Mouse (Mus musculus): ENCODE measurements around the gene Trim69. TPM values are rescaled to one million over a fixed set of nuclear protein-coding genes. Genes with fewer than 3 reads are reported as not detected.

Gene Trim69
- polyA plus RNA-seq, 1 experiment from 2014 or later: not detected

DNA sequence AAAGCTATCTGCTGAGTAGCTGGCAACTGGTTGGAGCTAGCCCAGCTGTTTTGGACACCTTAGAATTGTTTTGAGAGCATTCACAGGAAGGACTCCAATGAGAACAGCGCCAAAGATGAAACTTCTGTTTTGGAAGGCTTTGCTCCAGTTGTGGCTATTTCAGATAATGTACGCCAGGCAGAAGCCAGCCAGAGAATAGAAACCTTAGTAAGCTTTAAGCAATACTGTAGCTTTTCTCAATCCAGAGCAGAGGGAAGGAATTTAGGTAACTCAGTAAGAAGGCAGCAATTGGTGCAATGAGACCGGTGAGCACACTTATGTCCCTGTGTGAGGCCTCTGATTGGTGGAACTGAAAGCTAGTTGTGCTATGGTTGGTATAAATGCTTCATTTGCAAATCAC is 17.4 kb upstream of the Trim69 start:
- no peaks in the 10 kb centered on the region for H3K9me3 ChIP-seq
- WGBS: 93% methylated on average over 3 of the region's 3 CpGs
- no peaks in the 10 kb centered on the region; the same call in 1 of the 2 replicates for H3K4me1 ChIP-seq
- no peak overlapping the region for H3K4me3 ChIP-seq
- no peaks in the 10 kb centered on the region for H3K36me3 ChIP-seq
- H3K27ac ChIP-seq (replicated peaks): no peak overlapping the region
- H3K9ac ChIP-seq (replicated peaks): no peak overlapping the region
- no peak for ATAC-seq (replicated peaks)
- H3K27me3 ChIP-seq: no peaks in the 10 kb centered on the region
- H3K4me2 ChIP-seq (replicated peaks): no peak overlapping the region

DNA sequence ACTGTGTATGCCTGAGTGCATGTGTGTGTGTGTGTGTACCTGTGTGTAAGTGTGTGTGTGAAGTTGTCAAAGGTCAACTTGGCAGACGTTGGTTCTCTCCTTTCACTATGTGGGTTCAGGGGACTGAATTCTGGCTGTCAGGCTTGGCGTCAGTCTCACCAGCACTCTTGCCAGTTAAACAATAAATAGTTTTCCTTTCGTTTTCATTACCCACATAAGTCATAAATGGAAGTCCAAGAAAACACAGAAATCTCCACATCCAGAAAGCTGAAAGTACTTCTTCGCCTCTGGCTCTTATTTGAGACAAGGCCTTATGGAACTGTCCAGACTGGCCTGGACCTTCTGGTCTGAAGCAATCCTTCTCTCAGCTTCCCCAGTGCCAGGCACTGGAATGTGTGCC is 14.7 kb upstream of the Trim69 start:
- Histone ChIP-seq H3K9ac (replicated peaks) (no peak overlapping the region), H3K4me1 (no peaks in the 10 kb centered on the region; the same call in 1 of the 2 replicates), H3K4me2 (replicated peaks) (no peak overlapping the region), H3K27me3 (no peaks in the 10 kb centered on the region), H3K4me3 (no peak overlapping the region), H3K9me3 (no peaks in the 10 kb centered on the region), H3K36me3 (no peaks in the 10 kb centered on the region), H3K27ac (replicated peaks) (no peak overlapping the region)
- WGBS: 64% methylated on average over 4 of the region's 4 CpGs
- ATAC-seq (replicated peaks): no peak

DNA sequence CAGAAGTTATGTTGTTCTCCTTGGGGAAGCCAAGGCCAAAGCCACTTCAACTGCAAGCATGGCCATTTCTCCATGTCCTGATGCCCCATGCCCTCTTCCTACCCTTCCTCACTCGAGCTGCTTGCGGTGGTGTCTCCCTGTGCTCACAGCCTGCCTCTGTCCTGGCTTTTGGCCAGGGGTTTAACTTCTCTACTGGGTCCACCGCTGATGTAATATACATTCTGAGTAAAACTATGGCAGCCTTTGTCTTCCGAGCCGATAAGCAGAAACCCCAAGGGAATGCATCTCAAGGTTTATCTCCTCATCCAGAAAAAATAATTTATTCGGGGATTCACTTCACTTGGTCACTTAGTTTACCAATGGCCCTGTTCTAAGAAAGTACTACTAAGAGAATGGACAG is 13.8 kb upstream of the Trim69 start:
- no peak overlapping the region for H3K9ac ChIP-seq (replicated peaks)
- no peak overlapping the region for H3K4me3 ChIP-seq
- WGBS: 72% methylated on average over 6 of the region's 6 CpGs
- ATAC-seq (replicated peaks): no peak
- H3K27ac ChIP-seq (replicated peaks): no peak overlapping the region
- H3K36me3 ChIP-seq: no peaks in the 10 kb centered on the region
- no peaks in the 10 kb centered on the region; the same call in 1 of the 2 replicates for H3K4me1 ChIP-seq
- no peaks in the 10 kb centered on the region for H3K27me3 ChIP-seq
- no peak overlapping the region for H3K4me2 ChIP-seq (replicated peaks)
- H3K9me3 ChIP-seq: no peaks in the 10 kb centered on the region

DNA sequence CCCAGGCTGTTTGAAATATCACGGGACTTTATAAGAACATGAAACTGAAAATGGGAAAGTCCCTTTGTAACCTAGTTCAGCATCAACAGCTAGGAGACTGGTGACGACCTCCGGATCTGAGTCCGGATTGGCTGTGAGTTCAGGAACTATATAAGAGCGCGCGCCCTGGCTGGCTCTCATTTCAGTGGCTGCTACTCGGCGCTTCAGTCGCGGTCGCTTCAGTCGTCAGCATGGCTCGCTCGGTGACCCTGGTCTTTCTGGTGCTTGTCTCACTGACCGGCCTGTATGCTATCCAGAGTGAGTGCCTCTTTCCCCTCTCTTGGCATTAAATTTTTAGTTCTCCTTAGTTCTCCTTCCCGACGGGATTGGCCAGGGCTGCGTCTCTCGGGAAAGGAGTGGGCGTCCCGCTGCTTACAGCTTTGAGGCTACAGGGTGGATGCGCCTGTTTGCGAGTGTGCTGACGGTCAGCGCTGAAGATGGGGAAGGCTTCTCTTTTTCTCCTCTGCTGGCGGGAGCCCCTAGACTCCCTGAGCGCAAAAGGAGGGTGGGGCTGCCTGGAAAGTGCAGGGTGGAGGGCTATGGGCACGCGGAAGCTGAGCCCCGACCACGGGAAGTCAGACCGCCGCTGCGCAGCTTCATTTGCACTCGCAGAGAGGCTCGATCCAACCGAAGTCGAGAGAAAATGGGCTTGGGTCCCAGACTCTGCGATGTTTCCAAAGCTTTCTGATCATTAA is 12.8 kb upstream of the Trim69 start, which contains the start of gene B2m:
B2m (plus strand) TSS at position 179 of the 734 bp plus-strand sequence.
- peak within 1 kb of the TSS; percentile 72 for H3K9ac ChIP-seq (replicated peaks)
- H3K4me1 ChIP-seq: no peaks in the 10 kb centered on the region; the same call in 1 of the 2 replicates
- H3K4me2 ChIP-seq (replicated peaks): peak within 1 kb of the TSS; percentile 88
- H3K27me3 ChIP-seq: no peaks in the 10 kb centered on the region
- peak; percentile 99 for ATAC-seq (replicated peaks)
- H3K36me3 ChIP-seq: no peaks in the 10 kb centered on the region
- no peak within 1 kb of the TSS; the same call in 1 of the 2 replicates for H3K27ac ChIP-seq (replicated peaks)
- WGBS: under 1% methylated on average over 40 of the region's 40 CpGs
- peak within 1 kb of the TSS; percentile 70 for H3K4me3 ChIP-seq
- no peaks in the 10 kb centered on the region for H3K9me3 ChIP-seq

DNA sequence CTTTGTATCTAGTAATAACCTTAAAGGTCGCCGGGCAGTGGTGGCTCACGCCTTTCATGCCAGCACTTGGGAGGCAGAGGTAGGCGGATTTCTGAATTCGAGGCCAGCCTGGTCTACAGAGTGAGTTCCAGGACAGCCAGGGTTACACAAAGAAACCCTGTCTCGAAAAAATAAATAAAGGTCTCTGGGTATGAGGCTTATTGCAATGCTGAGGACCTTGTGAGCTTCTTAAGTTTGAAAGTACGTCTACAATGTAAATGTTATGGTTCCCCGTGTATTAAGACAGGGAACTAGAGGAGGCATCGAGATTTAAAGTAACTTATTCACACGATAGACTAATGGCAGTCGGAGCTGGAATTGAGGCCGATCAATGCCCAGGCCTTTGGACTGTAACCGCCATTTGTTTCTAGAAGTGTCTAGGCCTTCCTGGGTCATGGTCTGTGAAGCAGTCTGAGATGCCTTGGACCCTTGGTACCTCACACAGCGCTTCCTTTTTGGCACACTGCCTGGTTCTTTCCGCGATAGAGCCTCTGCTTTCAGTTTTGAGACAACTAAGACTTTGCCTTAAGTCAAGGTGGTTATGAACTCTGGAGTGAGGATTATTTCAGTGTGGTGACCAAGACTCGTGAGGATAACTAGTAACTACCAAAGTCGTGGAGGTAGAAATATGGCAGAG is 12.1 kb upstream of the Trim69 start:
- Histone ChIP-seq H3K4me1 (no peaks in the 10 kb centered on the region; the same call in 1 of the 2 replicates), H3K27me3 (no peaks in the 10 kb centered on the region), H3K4me3 (peak overlapping the region; percentile 70), H3K27ac (replicated peaks) (no peak overlapping the region), H3K4me2 (replicated peaks) (peak overlapping the region; percentile 88), H3K9ac (replicated peaks) (peak overlapping the region; percentile 72; the same call in 1 of the 2 replicates), H3K36me3 (no peaks in the 10 kb centered on the region), H3K9me3 (no peaks in the 10 kb centered on the region)
- ATAC-seq (replicated peaks): peak; percentile 1; the same call in 1 of the 2 replicates
- WGBS: 28% methylated on average over 18 of the region's 18 CpGs

DNA sequence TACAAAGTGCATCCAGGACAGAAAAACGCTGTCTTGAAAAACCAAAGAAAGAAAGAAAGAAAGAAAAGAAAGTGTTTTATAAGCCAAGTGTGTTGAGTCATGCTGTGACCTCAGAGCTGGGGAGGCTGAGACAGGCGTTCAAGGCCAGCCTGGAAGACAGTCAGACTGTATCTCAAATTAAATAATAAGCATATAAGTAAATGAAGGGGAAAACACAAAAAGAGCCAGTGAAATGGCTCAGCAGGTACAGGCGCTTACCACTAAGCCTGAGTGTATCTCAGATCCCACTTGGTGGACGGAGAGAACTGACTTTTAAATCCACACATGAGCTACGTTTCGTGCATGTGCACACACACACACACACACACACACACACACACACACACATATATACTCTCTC is 11.2 kb upstream of the Trim69 start:
- WGBS: 93% methylated on average over 6 of the region's 6 CpGs
- Histone ChIP-seq H3K4me1 (no peaks in the 10 kb centered on the region; the same call in 1 of the 2 replicates), H3K9ac (replicated peaks) (no peak overlapping the region), H3K4me3 (no peak overlapping the region), H3K27me3 (no peaks in the 10 kb centered on the region), H3K36me3 (no peaks in the 10 kb centered on the region), H3K9me3 (no peaks in the 10 kb centered on the region), H3K4me2 (replicated peaks) (no peak overlapping the region), H3K27ac (replicated peaks) (no peak overlapping the region)
- no peak for ATAC-seq (replicated peaks)

DNA sequence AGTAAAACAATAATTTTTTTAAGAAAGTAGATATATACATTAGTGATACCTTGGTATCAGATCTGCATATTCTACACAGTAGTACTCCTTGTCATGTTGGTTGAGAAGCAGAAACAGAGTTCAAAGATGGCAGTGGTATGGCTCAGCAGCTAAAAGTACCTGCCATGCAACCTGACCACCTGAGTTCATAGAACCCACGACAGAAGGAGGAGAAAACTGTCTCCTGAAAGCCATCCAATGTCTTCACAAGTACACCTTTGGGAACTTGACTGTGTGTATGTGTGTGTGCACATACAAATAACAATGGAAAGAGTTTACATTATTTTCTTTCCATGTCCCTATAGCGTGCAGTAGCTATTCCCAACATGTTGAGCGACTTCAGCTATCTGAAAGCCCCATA is 10.8 kb upstream of the Trim69 start:
- Histone ChIP-seq H3K4me2 (replicated peaks) (no peak overlapping the region), H3K27me3 (no peaks in the 10 kb centered on the region), H3K36me3 (no peaks in the 10 kb centered on the region), H3K4me3 (no peak overlapping the region), H3K9ac (replicated peaks) (no peak overlapping the region), H3K9me3 (no peaks in the 10 kb centered on the region), H3K4me1 (no peaks in the 10 kb centered on the region; the same call in 1 of the 2 replicates), H3K27ac (replicated peaks) (no peak overlapping the region)
- 89% methylated on average over 3 of the region's 3 CpGs for WGBS
- no peak for ATAC-seq (replicated peaks)

DNA sequence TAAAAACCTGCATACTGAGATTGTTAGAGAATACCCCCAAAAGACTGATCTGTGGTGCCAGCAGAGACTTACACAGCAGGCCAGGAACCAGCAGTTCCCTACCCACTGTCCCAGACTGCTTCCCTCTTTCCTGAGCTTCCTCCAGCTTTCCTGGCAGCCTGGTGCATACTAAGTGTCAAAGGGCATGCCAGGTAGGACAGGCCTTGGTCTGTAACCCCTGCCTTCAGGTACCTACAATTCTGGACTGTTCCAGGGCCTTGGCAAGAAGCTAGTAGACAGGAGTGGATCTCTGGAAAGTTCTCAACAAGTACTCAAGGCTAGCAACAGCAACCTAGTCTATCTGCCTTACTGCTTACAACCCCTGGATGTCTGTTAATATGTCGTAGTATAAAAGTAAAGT is 9.3 kb upstream of the Trim69 start:
- H3K27ac ChIP-seq (replicated peaks): no peak overlapping the region
- H3K9ac ChIP-seq (replicated peaks): no peak overlapping the region
- no peaks in the 10 kb centered on the region for H3K9me3 ChIP-seq
- no peaks in the 10 kb centered on the region; the same call in 1 of the 2 replicates for H3K4me1 ChIP-seq
- ATAC-seq (replicated peaks): no peak
- no peak overlapping the region for H3K4me2 ChIP-seq (replicated peaks)
- WGBS: 87% methylated on average over 1 of the region's 1 CpGs
- no peak overlapping the region for H3K4me3 ChIP-seq
- no peaks in the 10 kb centered on the region for H3K27me3 ChIP-seq
- no peaks in the 10 kb centered on the region for H3K36me3 ChIP-seq

DNA sequence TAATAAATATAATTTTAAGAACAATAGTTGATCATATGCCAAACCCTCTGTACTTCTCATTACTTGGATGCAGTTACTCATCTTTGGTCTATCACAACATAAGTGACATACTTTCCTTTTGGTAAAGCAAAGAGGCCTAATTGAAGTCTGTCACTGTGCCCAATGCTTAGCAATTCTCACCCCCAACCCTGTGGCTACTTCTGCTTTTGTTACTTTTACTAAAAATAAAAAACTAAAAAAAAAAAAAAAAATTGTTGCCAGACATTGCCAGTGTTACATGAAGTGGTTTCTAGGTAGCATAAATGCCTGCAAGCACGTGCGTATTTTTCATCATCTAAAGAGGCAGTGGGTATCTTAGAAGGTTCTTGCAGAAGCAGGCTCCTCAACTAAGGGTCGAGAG is 7.7 kb upstream of the Trim69 start:
- WGBS: 86% methylated on average over 3 of the region's 3 CpGs
- no peaks in the 10 kb centered on the region for H3K9me3 ChIP-seq

DNA sequence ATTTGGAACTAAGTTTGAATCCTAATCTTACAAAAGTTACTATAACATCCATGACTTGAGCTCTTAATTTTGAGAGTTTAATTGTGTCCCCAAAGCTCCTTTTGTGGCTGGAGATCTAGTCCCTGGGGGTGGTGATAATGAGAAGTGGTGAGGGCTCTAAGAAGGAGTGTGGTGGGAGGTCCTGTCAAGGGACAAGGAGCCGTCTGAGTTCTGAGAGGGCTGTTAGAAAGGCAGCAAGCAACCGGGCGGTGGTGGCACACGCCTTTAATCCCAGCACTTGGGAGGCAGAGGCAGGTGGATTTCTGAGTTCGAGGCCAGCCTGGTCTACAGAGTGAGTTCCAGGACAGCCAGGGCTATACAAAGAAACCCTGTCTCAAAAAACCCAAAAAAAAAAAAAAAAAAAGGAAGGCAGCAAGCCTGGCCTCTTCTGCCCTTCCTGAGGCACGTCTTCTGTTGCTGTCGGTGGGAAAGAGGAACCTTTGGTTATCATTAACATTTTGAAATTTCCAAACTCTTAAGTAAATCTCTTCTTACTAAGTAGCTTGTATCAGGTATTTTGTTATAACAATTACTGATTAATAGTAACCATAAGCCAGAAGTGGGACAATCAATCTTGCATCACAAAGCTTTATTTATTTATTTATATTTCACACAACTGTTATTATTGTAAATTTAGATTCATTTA is 6.7 kb upstream of the Trim69 start:
- Histone ChIP-seq H3K4me1 (no peaks in the 10 kb centered on the region), H3K9ac (replicated peaks) (no peak overlapping the region), H3K36me3 (no peaks in the 10 kb centered on the region), H3K4me3 (no peak overlapping the region), H3K27ac (replicated peaks) (no peak overlapping the region), H3K27me3 (no peaks in the 10 kb centered on the region), H3K9me3 (no peaks in the 10 kb centered on the region), H3K4me2 (replicated peaks) (no peak overlapping the region)
- WGBS: 83% methylated on average over 7 of the region's 7 CpGs
- ATAC-seq (replicated peaks): no peak

More for the DNA sequence above, 7.7 kb upstream of the Trim69 start:
- Histone ChIP-seq H3K36me3 (no peaks in the 10 kb centered on the region), H3K4me1 (no peaks in the 10 kb centered on the region), H3K9ac (replicated peaks) (no peak overlapping the region), H3K27me3 (no peaks in the 10 kb centered on the region), H3K27ac (replicated peaks) (no peak overlapping the region), H3K4me2 (replicated peaks) (no peak overlapping the region), H3K4me3 (no peak overlapping the region)
- no peak for ATAC-seq (replicated peaks)

DNA sequence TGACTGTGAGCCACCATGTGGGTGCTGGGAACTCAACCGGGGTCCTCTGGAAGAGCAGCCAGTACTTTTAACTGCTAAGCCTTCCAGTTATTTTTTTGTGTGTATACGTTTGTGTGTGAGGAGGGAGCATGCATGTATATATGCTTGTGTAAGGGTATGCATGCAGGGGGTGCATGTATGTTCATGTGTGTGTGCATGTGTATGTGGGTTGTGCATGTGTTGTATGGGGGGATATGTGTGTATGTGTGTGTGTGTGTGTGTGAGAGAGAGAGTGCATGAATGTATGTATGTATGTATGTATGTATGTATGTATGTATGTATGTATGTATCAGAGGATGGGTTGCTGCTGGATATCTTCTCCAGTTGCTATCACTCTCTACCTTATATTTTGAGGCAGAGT is 6.0 kb upstream of the Trim69 start:
- no peak overlapping the region for H3K27ac ChIP-seq (replicated peaks)
- no peaks in the 10 kb centered on the region for H3K27me3 ChIP-seq
- H3K36me3 ChIP-seq: no peaks in the 10 kb centered on the region
- WGBS: 92% methylated on average over 2 of the region's 2 CpGs
- H3K9ac ChIP-seq (replicated peaks): no peak overlapping the region
- no peaks in the 10 kb centered on the region for H3K4me1 ChIP-seq
- ATAC-seq (replicated peaks): no peak
- no peak overlapping the region for H3K4me2 ChIP-seq (replicated peaks)
- H3K4me3 ChIP-seq: no peak overlapping the region
- H3K9me3 ChIP-seq: no peaks in the 10 kb centered on the region

DNA sequence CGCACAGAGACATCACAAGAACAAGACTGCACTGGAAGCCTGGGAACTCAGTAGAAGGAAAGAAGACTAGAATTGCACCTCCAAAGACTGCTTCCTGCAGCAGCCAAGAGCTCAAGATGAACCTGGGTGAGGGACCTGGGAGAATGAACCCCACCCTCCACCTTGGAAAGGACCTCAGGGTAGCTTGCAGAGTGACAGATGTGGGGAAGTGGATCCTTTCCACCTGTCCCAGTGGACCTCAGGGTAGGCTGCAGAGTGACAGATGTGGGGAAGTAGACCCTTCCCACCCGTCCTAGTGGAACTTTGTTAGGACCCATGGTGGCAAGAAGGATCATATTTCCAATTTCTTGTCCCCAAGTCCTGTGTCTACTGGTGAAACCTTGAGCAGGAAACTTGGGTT is 5.2 kb upstream of the Trim69 start:
- Histone ChIP-seq H3K4me3 (no peak overlapping the region), H3K27me3 (no peaks in the 10 kb centered on the region), H3K9me3 (no peaks in the 10 kb centered on the region), H3K4me1 (no peaks in the 10 kb centered on the region), H3K4me2 (replicated peaks) (no peak overlapping the region), H3K27ac (replicated peaks) (no peak overlapping the region), H3K36me3 (no peaks in the 10 kb centered on the region), H3K9ac (replicated peaks) (no peak overlapping the region)
- WGBS: 80% methylated on average over 2 of the region's 2 CpGs
- ATAC-seq (replicated peaks): no peak

Measured in forebrain, embryonic 15.5 days (tissue).